Mouse (Mus musculus): Measurements from ENCODE around the gene Ddx47. TPM values are rescaled to one million over a fixed set of nuclear protein-coding genes. Genes with fewer than 3 reads are reported as not detected.

Gene Ddx47
- polyA plus RNA-seq (2012; rRNA removed), result 83.8 and 96.2 TPM in 2 replicates

DNA sequence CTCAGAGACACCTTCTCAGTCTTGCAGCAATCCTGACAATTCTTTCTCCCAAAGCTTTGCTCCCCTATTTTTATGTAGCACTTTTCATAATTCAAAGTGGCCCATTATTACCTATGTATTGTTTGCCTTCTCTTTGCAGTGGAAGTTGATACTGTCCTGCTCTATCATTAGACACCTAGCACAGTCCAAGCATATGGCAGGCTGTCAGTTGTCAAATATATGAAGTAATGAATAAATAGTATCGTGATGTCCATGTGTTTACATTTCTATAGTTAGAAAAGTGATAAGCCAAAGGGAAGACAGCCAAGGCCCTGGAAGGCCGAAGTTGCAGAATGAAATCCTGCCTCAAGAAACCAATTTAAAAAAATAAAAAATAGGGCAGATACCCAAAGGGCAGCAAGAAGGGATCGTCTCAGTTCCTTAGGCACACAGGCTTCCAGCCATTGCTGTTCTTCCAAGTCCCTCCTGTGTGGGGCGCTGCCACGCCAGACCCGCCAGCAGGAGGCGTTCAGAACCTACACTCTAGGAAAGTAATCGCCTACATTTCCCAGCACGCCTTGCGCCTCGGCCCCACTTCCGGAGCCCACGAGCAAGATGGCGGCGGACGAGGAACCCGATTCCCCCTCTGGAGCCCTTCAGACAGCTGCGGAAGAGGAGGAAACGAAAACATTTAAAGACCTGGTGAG is at the start of gene Ddx47:
Ddx47 (plus strand) TSS at position 565 of the 686 bp plus-strand sequence.
- H3K36me3 ChIP-seq (ENCODE audit: control insufficient read depth, insufficient read depth, low read length), result peaks cover 23% of the 10 kb centered on the region
- H3K27ac ChIP-seq (ENCODE audit: control insufficient read depth, insufficient read depth, low read length), result no peak within 1 kb of the TSS
- no peaks in the 10 kb centered on the region for H3K27me3 ChIP-seq (ENCODE audit: control insufficient read depth, insufficient read depth, low read length)
- peak; percentile 97 for DNase-seq
- TF ChIP-seq POLR2A (IDR thresholded peaks at IDR 0.05; ENCODE audit: control insufficient read depth, extremely low read depth, insufficient read depth, low read length, poor library complexity) (peak; percentile 66), CTCF (IDR thresholded peaks at IDR 0.05; ENCODE audit: borderline replicate concordance, control insufficient read depth, extremely low read depth, insufficient read depth, low read length, poor library complexity) (peak; percentile 99)
- H3K4me1 ChIP-seq (replicated peaks; ENCODE audit: control insufficient read depth, insufficient read depth, low read length), result no peaks in the 10 kb centered on the region
- 6% methylated on average over 19 of the region's 19 CpGs for WGBS
- H3K4me3 ChIP-seq (ENCODE audit: control insufficient read depth, insufficient read depth, low read length), result peak within 1 kb of the TSS; percentile 85

DNA sequence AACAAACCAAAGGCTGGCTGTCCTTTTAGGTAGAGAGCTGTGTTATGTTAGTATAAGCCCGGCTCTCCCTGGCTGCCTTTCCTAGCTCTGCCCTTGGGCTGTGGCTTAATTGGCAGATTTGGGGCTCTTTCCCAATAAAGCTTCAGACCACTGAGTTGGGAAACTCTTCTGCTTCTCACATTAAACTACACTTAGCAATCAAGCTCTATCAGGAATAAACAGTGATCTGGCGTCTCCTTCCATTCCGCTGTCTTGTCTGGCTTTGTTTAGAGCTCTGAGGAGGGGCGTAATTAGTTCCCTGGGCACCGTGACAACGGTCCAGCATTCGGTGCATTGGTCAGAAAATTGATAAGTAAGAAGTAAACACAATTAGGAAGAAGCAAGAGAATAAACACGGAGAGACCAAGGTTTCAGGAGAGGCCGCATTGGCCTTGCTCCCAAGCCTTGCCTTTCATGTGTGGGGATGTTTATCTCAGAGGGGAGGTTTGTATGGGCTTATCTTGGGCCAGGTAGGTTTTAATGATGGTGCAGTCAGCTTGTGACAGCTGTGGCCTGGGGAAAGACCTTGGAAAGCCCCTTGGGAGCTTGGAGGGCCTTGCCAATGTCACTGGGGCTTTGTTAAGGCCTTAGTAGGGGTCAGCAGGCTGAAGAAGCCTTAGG is 49.4 kb upstream of the Ddx47 start:
- DNase-seq, result no peak
- Histone ChIP-seq H3K27ac (ENCODE audit: control insufficient read depth, insufficient read depth, low read length) (no peak overlapping the region), H3K36me3 (ENCODE audit: control insufficient read depth, insufficient read depth, low read length) (0 out of 2 replicates have a peak, but pooled peaks cover 4% of the 10 kb centered on the region), H3K4me3 (ENCODE audit: control insufficient read depth, insufficient read depth, low read length) (no peak overlapping the region), H3K27me3 (ENCODE audit: control insufficient read depth, insufficient read depth, low read length) (no peaks in the 10 kb centered on the region), H3K4me1 (replicated peaks; ENCODE audit: control insufficient read depth, insufficient read depth, low read length) (peaks cover 13% of the 10 kb centered on the region)
- TF ChIP-seq CTCF (IDR thresholded peaks at IDR 0.05; ENCODE audit: borderline replicate concordance, control insufficient read depth, extremely low read depth, insufficient read depth, low read length, poor library complexity), result no peak
- TF ChIP-seq POLR2A (IDR thresholded peaks at IDR 0.05; ENCODE audit: control insufficient read depth, extremely low read depth, insufficient read depth, low read length, poor library complexity), result no peak
- WGBS, result 90% methylated on average over 9 of the region's 9 CpGs

DNA sequence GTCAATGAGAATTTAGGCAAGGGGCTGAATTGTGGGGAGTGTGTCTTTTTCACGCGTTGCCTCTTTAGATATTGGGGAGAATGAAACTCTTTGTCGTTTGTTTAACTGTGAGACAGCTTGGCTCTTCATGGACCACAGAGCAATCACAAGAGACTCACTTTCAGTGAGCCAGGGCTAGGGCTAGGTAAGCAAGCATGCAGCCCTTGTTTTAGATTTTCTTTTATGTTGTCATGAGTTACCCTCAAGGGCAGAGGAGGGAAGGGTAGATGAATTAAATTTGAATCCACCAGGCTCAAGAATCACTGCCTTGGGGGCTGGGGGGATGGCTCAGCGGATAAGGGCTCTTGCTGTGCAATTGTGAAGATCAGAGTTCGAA is 48.9 kb upstream of the Ddx47 start:
- WGBS, result 93% methylated on average over 5 of the region's 5 CpGs
- Histone ChIP-seq H3K36me3 (ENCODE audit: control insufficient read depth, insufficient read depth, low read length) (0 out of 2 replicates have a peak, but pooled peaks cover 4% of the 10 kb centered on the region), H3K4me3 (ENCODE audit: control insufficient read depth, insufficient read depth, low read length) (no peak overlapping the region), H3K27ac (ENCODE audit: control insufficient read depth, insufficient read depth, low read length) (no peak overlapping the region), H3K4me1 (replicated peaks; ENCODE audit: control insufficient read depth, insufficient read depth, low read length) (peaks cover 13% of the 10 kb centered on the region), H3K27me3 (ENCODE audit: control insufficient read depth, insufficient read depth, low read length) (no peaks in the 10 kb centered on the region)
- DNase-seq, result no peak
- no peak for TF ChIP-seq CTCF (IDR thresholded peaks at IDR 0.05; ENCODE audit: borderline replicate concordance, control insufficient read depth, extremely low read depth, insufficient read depth, low read length, poor library complexity)
- no peak for TF ChIP-seq POLR2A (IDR thresholded peaks at IDR 0.05; ENCODE audit: control insufficient read depth, extremely low read depth, insufficient read depth, low read length, poor library complexity)

DNA sequence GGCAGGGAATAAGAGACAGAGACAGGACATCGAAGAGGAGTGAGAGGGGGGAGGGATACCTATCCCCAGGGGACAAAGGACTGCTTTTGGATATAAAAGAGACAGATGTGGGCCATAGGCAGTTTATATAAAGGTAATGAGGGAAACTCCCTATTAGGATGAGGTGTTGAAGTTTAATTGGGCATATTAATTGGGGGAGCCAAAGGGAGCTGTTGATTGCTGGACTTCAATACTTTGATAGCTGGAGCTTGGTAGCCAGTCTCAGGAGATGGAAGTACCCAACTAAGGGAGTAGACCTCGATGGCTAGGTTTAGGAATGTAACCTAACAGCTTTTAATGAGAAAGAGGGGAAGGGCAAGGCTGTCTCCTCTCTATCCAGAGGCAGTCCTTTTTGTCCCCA is 47.5 kb upstream of the Ddx47 start:
- DNase-seq, result no peak
- H3K4me1 ChIP-seq (replicated peaks; ENCODE audit: control insufficient read depth, insufficient read depth, low read length), result peaks cover 18% of the 10 kb centered on the region
- H3K27ac ChIP-seq (ENCODE audit: control insufficient read depth, insufficient read depth, low read length), result no peak overlapping the region
- TF ChIP-seq POLR2A (IDR thresholded peaks at IDR 0.05; ENCODE audit: control insufficient read depth, extremely low read depth, insufficient read depth, low read length, poor library complexity) (no peak), CTCF (IDR thresholded peaks at IDR 0.05; ENCODE audit: borderline replicate concordance, control insufficient read depth, extremely low read depth, insufficient read depth, low read length, poor library complexity) (no peak)
- no peak overlapping the region for H3K4me3 ChIP-seq (ENCODE audit: control insufficient read depth, insufficient read depth, low read length)
- WGBS, result 90% methylated on average over 2 of the region's 2 CpGs
- H3K27me3 ChIP-seq (ENCODE audit: control insufficient read depth, insufficient read depth, low read length), result no peaks in the 10 kb centered on the region
- 0 out of 2 replicates have a peak, but pooled peaks cover 4% of the 10 kb centered on the region for H3K36me3 ChIP-seq (ENCODE audit: control insufficient read depth, insufficient read depth, low read length)

DNA sequence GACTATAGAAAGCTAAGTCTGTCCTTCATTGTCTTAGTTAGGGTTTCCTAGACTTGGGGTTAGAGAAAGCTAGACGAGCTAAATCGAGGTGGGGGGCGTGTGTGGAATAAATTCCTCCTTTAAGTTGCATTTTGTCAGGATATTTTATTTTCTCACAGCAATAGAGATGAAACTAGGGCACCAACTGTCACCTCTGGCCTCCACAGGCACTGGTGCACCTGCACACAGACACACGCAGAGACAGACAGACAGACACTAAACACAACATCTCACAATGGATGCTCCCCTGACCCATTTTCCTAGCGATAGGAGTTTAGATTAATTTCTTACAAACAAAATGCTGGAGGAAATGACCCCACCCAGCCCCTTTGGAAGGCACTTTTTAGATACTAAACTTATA is 44.7 kb upstream of the Ddx47 start:
- Histone ChIP-seq H3K4me1 (replicated peaks; ENCODE audit: control insufficient read depth, insufficient read depth, low read length) (peaks cover 18% of the 10 kb centered on the region), H3K36me3 (ENCODE audit: control insufficient read depth, insufficient read depth, low read length) (0 out of 2 replicates have a peak, but pooled peaks cover 4% of the 10 kb centered on the region), H3K4me3 (ENCODE audit: control insufficient read depth, insufficient read depth, low read length) (no peak overlapping the region), H3K27me3 (ENCODE audit: control insufficient read depth, insufficient read depth, low read length) (no peaks in the 10 kb centered on the region), H3K27ac (ENCODE audit: control insufficient read depth, insufficient read depth, low read length) (peak overlapping the region; percentile 53)
- TF ChIP-seq CTCF (IDR thresholded peaks at IDR 0.05; ENCODE audit: borderline replicate concordance, control insufficient read depth, extremely low read depth, insufficient read depth, low read length, poor library complexity) (no peak), POLR2A (IDR thresholded peaks at IDR 0.05; ENCODE audit: control insufficient read depth, extremely low read depth, insufficient read depth, low read length, poor library complexity) (no peak)
- peak; percentile 43 for DNase-seq
- 46% methylated on average over 5 of the region's 5 CpGs for WGBS

DNA sequence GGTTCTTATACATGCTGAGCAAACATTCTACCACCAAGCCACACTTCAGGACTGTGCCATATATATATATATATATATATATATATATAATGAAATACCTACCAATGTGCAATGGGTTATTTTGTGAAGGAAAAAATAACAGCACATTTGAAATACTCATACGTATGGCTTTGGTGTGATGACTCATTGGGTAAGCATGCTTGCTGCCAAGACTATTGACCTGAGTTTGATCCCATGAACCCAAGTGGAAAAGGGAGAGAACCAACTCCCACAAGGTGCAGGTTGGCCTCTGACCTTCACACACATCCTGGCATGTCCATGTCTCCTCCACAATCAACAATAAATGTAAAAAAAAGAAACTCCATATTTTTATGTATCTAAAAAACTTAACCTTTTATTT is 43.1 kb upstream of the Ddx47 start:
- 84% methylated on average over 1 of the region's 1 CpGs for WGBS
- no peak for DNase-seq
- Histone ChIP-seq H3K4me3 (ENCODE audit: control insufficient read depth, insufficient read depth, low read length) (no peak overlapping the region), H3K36me3 (ENCODE audit: control insufficient read depth, insufficient read depth, low read length) (0 out of 2 replicates have a peak, but pooled peaks cover 4% of the 10 kb centered on the region), H3K27me3 (ENCODE audit: control insufficient read depth, insufficient read depth, low read length) (no peaks in the 10 kb centered on the region), H3K27ac (ENCODE audit: control insufficient read depth, insufficient read depth, low read length) (no peak overlapping the region), H3K4me1 (replicated peaks; ENCODE audit: control insufficient read depth, insufficient read depth, low read length) (peaks cover 14% of the 10 kb centered on the region)
- TF ChIP-seq POLR2A (IDR thresholded peaks at IDR 0.05; ENCODE audit: control insufficient read depth, extremely low read depth, insufficient read depth, low read length, poor library complexity) (no peak), CTCF (IDR thresholded peaks at IDR 0.05; ENCODE audit: borderline replicate concordance, control insufficient read depth, extremely low read depth, insufficient read depth, low read length, poor library complexity) (no peak)

Data from thymus, adult 2 months (tissue).